ENCODE assay signal across 18 mouse cellular contexts in genomic region chr3:126044861-126045260, GRCm38 (mm10).
DNase-seq lines count a peak whose midpoint lies in the region; ATAC-seq and TF ChIP-seq lines count a peak whose summit lies in the region.
"Had no signal": no experiment of that assay in that cellular context is flagged by ENCODE, and none has a peak within 500 bp of the region (broad histone marks: within the 10 kb centered on the region; RNA-seq: fewer than 3 reads in every experiment).

No protein-coding gene starts in this region.

- 34% methylated on average over 2 of the region's 2 CpGs for WGBS in kidney, postnatal 0 days
- WGBS in midbrain, embryonic 14.5 days: 58% methylated on average over 2 of the region's 2 CpGs
- WGBS in midbrain, embryonic 13.5 days: 59% methylated on average over 2 of the region's 2 CpGs

- H3K4me2 ChIP-seq in kidney, postnatal 0 days (ENCODE audit: low read length): no peak overlapping the region
- no peak overlapping the region for H3K4me2 ChIP-seq in midbrain, embryonic 14.5 days (ENCODE audit: low read length)
- H3K4me2 ChIP-seq in midbrain, embryonic 13.5 days (replicated peaks): no peak overlapping the region
- H3K4me2 ChIP-seq: embryonic facial prominence, embryonic 13.5 days; heart, embryonic 11.5 days; intestine, embryonic 15.5 days; limb, embryonic 12.5 days; liver, embryonic 12.5 days; neural tube, embryonic 12.5 days had no signal

- ATAC-seq in kidney, postnatal 0 days (replicated peaks; ENCODE audit: low FRiP score, low read depth): no peak
- ATAC-seq in midbrain, embryonic 14.5 days (ENCODE audit: low FRiP score, low TSS enrichment): no peak
- ATAC-seq in midbrain, embryonic 13.5 days: no peak
- ATAC-seq: intestine, embryonic 15.5 days; liver, embryonic 12.5 days had no signal

- H3K9me3 ChIP-seq in kidney, postnatal 0 days (replicated peaks; ENCODE audit: low read length): no peaks in the 10 kb centered on the region
- H3K9me3 ChIP-seq in midbrain, embryonic 14.5 days (ENCODE audit: control insufficient read depth, low read length): no peaks in the 10 kb centered on the region
- H3K9me3 ChIP-seq in midbrain, embryonic 13.5 days: no peaks in the 10 kb centered on the region
- H3K9me3 ChIP-seq: embryonic facial prominence, embryonic 13.5 days; intestine, embryonic 15.5 days; limb, embryonic 12.5 days; liver, embryonic 12.5 days; neural tube, embryonic 12.5 days had no signal

- DNase-seq in kidney, postnatal 0 days (ENCODE audit: low spot score): peak; percentile 36
- no peak for DNase-seq in kidney, postnatal 14 days
- DNase-seq in midbrain, embryonic 14.5 days: peak; percentile 34
- peak; percentile 7 for DNase-seq in adipocyte (ENCODE audit: low spot score)
- DNase-seq in telencephalon, adult 2 months (ENCODE audit: low read depth, low spot score): peak; percentile 22
- no peak for DNase-seq in gastrocnemius, postnatal 4 days (ENCODE audit: low spot score in 2 of 2)
- DNase-seq: cerebellum, adult 9-10 months; heart, postnatal 10 days; layer of hippocampus, adult 9-11 months; right cerebral cortex, postnatal 4 days; thymus, postnatal 25 days had no signal

- H3K9ac ChIP-seq in kidney, postnatal 0 days (ENCODE audit: low read depth, low read length): no peak overlapping the region
- no peak overlapping the region for H3K9ac ChIP-seq in midbrain, embryonic 14.5 days (replicated peaks; ENCODE audit: low read length)
- no peak overlapping the region for H3K9ac ChIP-seq in midbrain, embryonic 13.5 days (replicated peaks)
- H3K9ac ChIP-seq: embryonic facial prominence, embryonic 13.5 days; intestine, embryonic 15.5 days; limb, embryonic 12.5 days; liver, embryonic 12.5 days; neural tube, embryonic 12.5 days had no signal

- TF ChIP-seq CTCF in kidney, postnatal 0 days (IDR thresholded peaks at IDR 0.05; ENCODE audit: low read depth): peak; percentile 53

- 0 out of 2 replicates have a peak, but pooled peaks cover 3% of the 10 kb centered on the region for H3K4me1 ChIP-seq in kidney, postnatal 0 days (replicated peaks; ENCODE audit: insufficient read depth, low read length)
- no peaks in the 10 kb centered on the region for H3K4me1 ChIP-seq in midbrain, embryonic 14.5 days (ENCODE audit: control insufficient read depth, insufficient read depth, low read length)
- H3K4me1 ChIP-seq in midbrain, embryonic 13.5 days (replicated peaks): 0 out of 2 replicates have a peak, but pooled peaks cover 3% of the 10 kb centered on the region
- H3K4me1 ChIP-seq: embryonic facial prominence, embryonic 13.5 days; intestine, embryonic 15.5 days; liver, embryonic 12.5 days; neural tube, embryonic 12.5 days had no signal

- no peaks in the 10 kb centered on the region for H3K36me3 ChIP-seq in kidney, postnatal 0 days (ENCODE audit: insufficient read depth, low read length)
- H3K36me3 ChIP-seq in midbrain, embryonic 14.5 days (ENCODE audit: control insufficient read depth, insufficient read depth, low read length): no peaks in the 10 kb centered on the region
- H3K36me3 ChIP-seq in midbrain, embryonic 13.5 days: no peaks in the 10 kb centered on the region
- H3K36me3 ChIP-seq: embryonic facial prominence, embryonic 13.5 days; intestine, embryonic 15.5 days; limb, embryonic 12.5 days; liver, embryonic 12.5 days; neural tube, embryonic 12.5 days had no signal

- H3K4me3 ChIP-seq in kidney, postnatal 0 days (replicated peaks; ENCODE audit: low read depth, low read length): no peak overlapping the region
- no peak overlapping the region for H3K4me3 ChIP-seq in midbrain, embryonic 14.5 days (replicated peaks; ENCODE audit: low read depth, low read length)
- no peak overlapping the region for H3K4me3 ChIP-seq in midbrain, embryonic 13.5 days (replicated peaks)
- H3K4me3 ChIP-seq: embryonic facial prominence, embryonic 13.5 days; intestine, embryonic 15.5 days; limb, embryonic 12.5 days; liver, embryonic 12.5 days; neural tube, embryonic 12.5 days had no signal

- no peaks in the 10 kb centered on the region for H3K27me3 ChIP-seq in kidney, postnatal 0 days (ENCODE audit: insufficient read depth, low read length)
- H3K27me3 ChIP-seq in midbrain, embryonic 14.5 days (ENCODE audit: control insufficient read depth, insufficient read depth, low read length): no peaks in the 10 kb centered on the region
- H3K27me3 ChIP-seq in midbrain, embryonic 13.5 days: no peaks in the 10 kb centered on the region
- H3K27me3 ChIP-seq: embryonic facial prominence, embryonic 13.5 days; intestine, embryonic 15.5 days; limb, embryonic 12.5 days; liver, embryonic 12.5 days; neural tube, embryonic 12.5 days had no signal

- H3K27ac ChIP-seq in kidney, postnatal 0 days: no peak overlapping the region
- H3K27ac ChIP-seq in midbrain, embryonic 14.5 days (replicated peaks; ENCODE audit: low read depth, low read length): no peak overlapping the region
- H3K27ac ChIP-seq in midbrain, embryonic 13.5 days: no peak overlapping the region
- H3K27ac ChIP-seq: embryonic facial prominence, embryonic 13.5 days; intestine, embryonic 15.5 days; limb, embryonic 12.5 days; liver, embryonic 12.5 days; neural tube, embryonic 12.5 days had no signal

Comparison
In these comparisons a context has a peak if more than half of its experiments do, and no peak if none do; other contexts are left out.
1. DNase-seq: peak in kidney, postnatal 0 days (single experiment), midbrain, embryonic 14.5 days (single experiment), adipocyte (single experiment) and telencephalon, adult 2 months (single experiment); none in kidney, postnatal 14 days (single experiment) and gastrocnemius, postnatal 4 days (0 of 2).